Mouse (Mus musculus) stomach, postnatal 0 days (tissue): ENCODE results near the gene Ldb2. TPM values are rescaled to one million over a fixed set of nuclear protein-coding genes. Genes with fewer than 3 reads are reported as not detected.

Experiments used
- ATAC-seq: fragments of 200-750 bp; cut with Nextera tagmentation; 2 replicates; pipeline ENCODE4 v1.8.0; 2017; ENCODE audit not compliant: low FRiP score, low TSS enrichment
- DNase-seq: peaks from one replicate; pipeline ENCODE4 v3.0.0-alpha.2; 2016; ENCODE audit warnings: low spot score
- H3K27ac ChIP-seq: fragments of 300-500 bp; sonication (generic); replicated peaks from 2 replicates; pipeline ENCODE4 v1.5.1; 2014; ENCODE audit warnings: mild to moderate bottlenecking, control low read depth
- H3K27me3 ChIP-seq: fragments of 300-500 bp; sonication (generic); 2 replicates; pipeline ENCODE4 v1.6.1; 2014; ENCODE audit warnings: low read length; ENCODE audit not compliant: control insufficient read depth, insufficient read depth
- H3K36me3 ChIP-seq: fragments of 300-500 bp; sonication (generic); 2 replicates; pipeline ENCODE4 v1.6.1; 2014; ENCODE audit warnings: low read length, mixed read lengths; ENCODE audit not compliant: control insufficient read depth, insufficient read depth
- H3K4me1 ChIP-seq: fragments of 300-500 bp; sonication (generic); replicated peaks from 2 replicates; pipeline ENCODE4 v1.6.1; 2014; ENCODE audit warnings: antibody characterized with exemption; ENCODE audit not compliant: control insufficient read depth, insufficient read depth
- H3K4me2 ChIP-seq: fragments of 300-500 bp; sonication (generic); replicated peaks from 2 replicates; pipeline ENCODE4 v1.6.1; 2014; ENCODE audit warnings: low read depth, mild to moderate bottlenecking, control low read depth, moderate library complexity
- H3K4me3 ChIP-seq: fragments of 300-500 bp; sonication (generic); 2 replicates; pipeline ENCODE4 v1.5.1; 2014; ENCODE audit warnings: low read depth, low read length, control low read depth
- H3K9ac ChIP-seq: fragments of 300-500 bp; sonication (generic); 2 replicates; pipeline ENCODE4 v1.6.1; 2014; ENCODE audit warnings: mild to moderate bottlenecking, low read length, control low read depth, mixed read lengths
- H3K9me3 ChIP-seq: fragments of 300-500 bp; sonication (generic); 2 replicates; pipeline ENCODE4 v1.6.1; 2016; ENCODE audit warnings: low read length; ENCODE audit not compliant: control insufficient read depth
- CTCF ChIP-seq: IDR thresholded peaks from 2 replicates; pipeline ENCODE4 v1.5.1; 2016; ENCODE audit warnings: antibody characterized with exemption, low read depth, mild to moderate bottlenecking, moderate library complexity
- EP300 ChIP-seq: optimal IDR thresholded peaks from 2 replicates; pipeline ENCODE3; 2016; ENCODE audit warnings: antibody characterized with exemption
- WGBS: fragments of 180-500 bp; shearing (Covaris S2); extraction: QIAGEN DNeasy Blood & Tissue Kit; methylation state at CpG from one replicate; pipeline ENCODE4 v1.1.7; 2014; 5-methylcytosine and 5-hydroxymethylcytosine counted together
- polyA plus RNA-seq: library from polyadenylated mRNA; unstranded; fragments of >200 nt; fragmentation: Nextera tagmentation; extraction: Ambion mirVana; gene quantifications from 2 replicates; pipeline ENCODE4 v1.2.1, GENCODE M21; 2015

The Ldb2 gene
- polyA plus RNA-seq, 1 experiment from 2014 or later = 14.4 TPM

- ATAC-seq = no peak
- Histone ChIP-seq H3K36me3 (no peaks in the 10 kb centered on the region), H3K9me3 (no peaks in the 10 kb centered on the region), H3K27ac (no peak overlapping the region), H3K4me3 (no peak overlapping the region), H3K9ac (no peak overlapping the region), H3K4me2 (no peak overlapping the region), H3K4me1 (0 out of 2 replicates have a peak, but pooled peaks cover 2% of the 10 kb centered on the region), H3K27me3 (no peaks in the 10 kb centered on the region)
- no peak for DNase-seq
- 57% methylated on average over 10 of the region's 10 CpGs for WGBS
- TF ChIP-seq EP300 (no peak), CTCF (no peak)
These were observed 219.5 kb downstream of the Ldb2 start for GRCm38 (mm10) chr5:44579899-44580459.

GRCm38 (mm10) chr5:44576682-44577349, 222.7 kb downstream of the Ldb2 start:
- no peak overlapping the region for H3K4me3 ChIP-seq
- ATAC-seq (no peak), DNase-seq (no peak)
- H3K4me2 ChIP-seq = no peak overlapping the region
- H3K36me3 ChIP-seq = no peaks in the 10 kb centered on the region
- no peaks in the 10 kb centered on the region for H3K9me3 ChIP-seq
- 0 out of 2 replicates have a peak, but pooled peaks cover 2% of the 10 kb centered on the region for H3K4me1 ChIP-seq
- TF ChIP-seq EP300 = no peak
- no peak for TF ChIP-seq CTCF
- 38% methylated on average over 2 of the region's 2 CpGs for WGBS
- H3K9ac ChIP-seq = no peak overlapping the region
- no peak overlapping the region for H3K27ac ChIP-seq
- H3K27me3 ChIP-seq = no peaks in the 10 kb centered on the region

GRCm38 (mm10) chr5:44574681-44575080, 224.8 kb downstream of the Ldb2 start:
- no peak overlapping the region for H3K4me2 ChIP-seq
- WGBS = 92% methylated on average over 1 of the region's 1 CpGs
- DNase-seq = no peak
- H3K4me1 ChIP-seq = no peaks in the 10 kb centered on the region
- H3K9me3 ChIP-seq = no peaks in the 10 kb centered on the region
- H3K9ac ChIP-seq = no peak overlapping the region
- H3K27me3 ChIP-seq = no peaks in the 10 kb centered on the region
- H3K36me3 ChIP-seq = no peaks in the 10 kb centered on the region
- no peak overlapping the region for H3K4me3 ChIP-seq
- no peak overlapping the region for H3K27ac ChIP-seq
- no peak for ATAC-seq
- no peak for TF ChIP-seq CTCF

- DNase-seq (no peak), ATAC-seq (no peak)
- no peaks in the 10 kb centered on the region for H3K9me3 ChIP-seq
- 77% methylated on average over 11 of the region's 11 CpGs for WGBS
- H3K9ac ChIP-seq = no peak overlapping the region
- no peaks in the 10 kb centered on the region for H3K4me1 ChIP-seq
- H3K36me3 ChIP-seq = no peaks in the 10 kb centered on the region
- no peaks in the 10 kb centered on the region for H3K27me3 ChIP-seq
- H3K27ac ChIP-seq = no peak overlapping the region
- no peak overlapping the region for H3K4me3 ChIP-seq
- H3K4me2 ChIP-seq = no peak overlapping the region
- TF ChIP-seq EP300 = no peak
- no peak for TF ChIP-seq CTCF
These were observed 245.6 kb downstream of the Ldb2 start for GRCm38 (mm10) chr5:44553765-44554352.

- Histone ChIP-seq H3K9ac (no peak overlapping the region), H3K36me3 (no peaks in the 10 kb centered on the region), H3K27me3 (no peaks in the 10 kb centered on the region), H3K4me1 (no peaks in the 10 kb centered on the region), H3K9me3 (no peaks in the 10 kb centered on the region), H3K27ac (no peak overlapping the region), H3K4me3 (no peak overlapping the region), H3K4me2 (no peak overlapping the region)
- ATAC-seq (no peak), DNase-seq (no peak)
- no peak for TF ChIP-seq CTCF
- no peak for TF ChIP-seq EP300
These were observed 246.3 kb downstream of the Ldb2 start for GRCm38 (mm10) chr5:44553155-44553554.

GRCm38 (mm10) chr5:44552121-44552520, 247.4 kb downstream of the Ldb2 start:
- Histone ChIP-seq H3K4me2 (peak overlapping the region; percentile 28; the same call in 1 of the 2 replicates), H3K27ac (no peak overlapping the region), H3K4me3 (0 out of 2 replicates have a peak overlapping the region, but pooled peaks have one; percentile 8), H3K4me1 (no peaks in the 10 kb centered on the region), H3K9me3 (no peaks in the 10 kb centered on the region), H3K36me3 (no peaks in the 10 kb centered on the region), H3K9ac (peak overlapping the region; percentile 5; the same call in 1 of the 2 replicates), H3K27me3 (no peaks in the 10 kb centered on the region)
- ATAC-seq = no peak
- no peak for TF ChIP-seq EP300
- TF ChIP-seq CTCF = no peak
- WGBS = 71% methylated on average over 8 of the region's 8 CpGs
- no peak for DNase-seq
